Mouse (Mus musculus): ENCODE results near the gene Ssh2. TPM values are rescaled to one million over a fixed set of nuclear protein-coding genes. Genes with fewer than 3 reads are reported as not detected.

Gene Ssh2
- polyA plus RNA-seq, 1 experiment, result 0.47 TPM

DNA sequence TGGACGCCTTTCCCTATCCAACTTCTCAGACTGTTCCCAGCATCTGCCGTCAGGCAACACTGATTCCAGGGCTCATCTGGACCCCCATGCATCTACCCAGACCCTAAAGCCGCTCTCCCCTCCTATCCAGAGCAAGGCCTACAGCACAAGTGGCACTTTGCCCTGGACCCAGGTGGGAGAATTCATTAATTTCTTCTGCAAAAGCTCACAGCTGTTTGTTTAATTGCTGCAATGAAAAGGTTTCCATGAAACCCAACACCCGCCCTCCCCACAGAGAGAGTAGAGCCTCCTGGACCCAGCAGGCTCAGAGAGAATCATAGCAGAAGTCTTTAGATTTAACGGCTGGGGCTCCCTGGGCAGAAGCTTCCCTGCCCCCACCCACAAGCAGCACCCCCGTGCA is 269.1 kb downstream of the Ssh2 start:
- no peak overlapping the region for H3K4me3 ChIP-seq (replicated peaks)
- H3K27me3 ChIP-seq (ENCODE audit: control insufficient read depth), result peaks cover 28% of the 10 kb centered on the region
- peaks cover 2% of the 10 kb centered on the region; the same call in 1 of the 2 replicates for H3K9me3 ChIP-seq (ENCODE audit: control insufficient read depth, low read length)
- peaks cover 15% of the 10 kb centered on the region for H3K4me1 ChIP-seq (ENCODE audit: control insufficient read depth)
- H3K36me3 ChIP-seq (ENCODE audit: control insufficient read depth), result no peaks in the 10 kb centered on the region
- TF ChIP-seq GATA1 (IDR thresholded peaks at IDR 0.05; ENCODE audit: low read length), result no peak
- no peak for TF ChIP-seq TAL1 (IDR thresholded peaks at IDR 0.05; ENCODE audit: low read length)

- Histone ChIP-seq H3K4me1 (ENCODE audit: control insufficient read depth) (peaks cover 30% of the 10 kb centered on the region), H3K36me3 (ENCODE audit: control insufficient read depth) (no peaks in the 10 kb centered on the region), H3K9me3 (ENCODE audit: control insufficient read depth, low read length) (peaks cover 2% of the 10 kb centered on the region; the same call in 1 of the 2 replicates), H3K4me3 (replicated peaks) (no peak overlapping the region), H3K27me3 (ENCODE audit: control insufficient read depth) (peaks cover 44% of the 10 kb centered on the region)
- no peak for TF ChIP-seq GATA1 (IDR thresholded peaks at IDR 0.05; ENCODE audit: low read length)
- no peak for TF ChIP-seq TAL1 (IDR thresholded peaks at IDR 0.05; ENCODE audit: low read length)
These were observed 270.7 kb downstream of the Ssh2 start for GRCm38 (mm10) chr11:77486798-77487197.

- Histone ChIP-seq H3K4me3 (replicated peaks) (peak overlapping the region; percentile 64), H3K4me1 (ENCODE audit: control insufficient read depth) (peaks cover 46% of the 10 kb centered on the region), H3K9me3 (ENCODE audit: control insufficient read depth, low read length) (peaks cover 2% of the 10 kb centered on the region; the same call in 1 of the 2 replicates), H3K36me3 (ENCODE audit: control insufficient read depth) (no peaks in the 10 kb centered on the region), H3K27me3 (ENCODE audit: control insufficient read depth) (peaks cover 50% of the 10 kb centered on the region)
- TF ChIP-seq GATA1 (IDR thresholded peaks at IDR 0.05; ENCODE audit: low read length), result no peak
- no peak for TF ChIP-seq TAL1 (IDR thresholded peaks at IDR 0.05; ENCODE audit: low read length)
These were observed 272.9 kb downstream of the Ssh2 start for GRCm38 (mm10) chr11:77488771-77489581.

DNA sequence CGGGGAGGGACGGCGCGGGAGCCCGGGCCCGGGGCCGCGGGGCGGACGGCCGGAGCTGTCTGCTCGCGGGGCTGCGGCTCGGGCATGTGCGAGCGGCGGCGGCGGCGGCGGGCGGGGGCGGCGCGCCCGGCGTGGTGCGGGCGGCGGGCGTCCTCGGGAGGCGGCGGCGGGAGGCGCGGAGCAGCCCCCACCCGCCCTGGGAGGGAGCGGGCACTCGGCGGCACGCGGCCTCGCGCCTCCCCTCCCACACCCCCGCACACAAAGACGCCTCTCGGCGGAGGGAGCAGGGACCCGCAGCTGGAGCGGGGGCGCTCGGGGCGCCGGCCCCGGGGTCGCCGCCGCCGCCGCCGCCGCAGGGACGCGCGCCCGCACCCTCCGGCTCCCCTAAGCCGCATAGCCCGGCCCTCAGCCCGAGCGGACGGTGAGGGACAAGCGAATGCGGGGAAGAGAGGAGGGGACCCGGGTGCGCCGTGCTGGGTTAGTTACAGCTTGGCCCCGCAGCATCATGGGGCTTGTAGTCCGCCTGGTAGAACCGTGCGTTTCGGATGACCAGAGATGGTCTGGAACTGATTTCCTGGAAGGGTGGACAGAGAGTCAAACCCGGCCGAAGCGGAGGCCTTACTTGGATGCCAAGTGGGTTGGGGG is 273.6 kb downstream of the Ssh2 start, which contains the start of gene Ankrd13b:
TSS of gene Ankrd13b (minus strand) at position 88 of the 645 bp plus-strand sequence.
- Histone ChIP-seq H3K4me1 (ENCODE audit: control insufficient read depth) (peaks cover 54% of the 10 kb centered on the region), H3K27me3 (ENCODE audit: control insufficient read depth) (peaks cover 50% of the 10 kb centered on the region), H3K4me3 (replicated peaks) (peak within 1 kb of the TSS; percentile 64), H3K9me3 (ENCODE audit: control insufficient read depth, low read length) (peaks cover 2% of the 10 kb centered on the region; the same call in 1 of the 2 replicates), H3K36me3 (ENCODE audit: control insufficient read depth) (no peaks in the 10 kb centered on the region)
- TF ChIP-seq TAL1 (IDR thresholded peaks at IDR 0.05; ENCODE audit: low read length), result no peak
- no peak for TF ChIP-seq GATA1 (IDR thresholded peaks at IDR 0.05; ENCODE audit: low read length)

DNA sequence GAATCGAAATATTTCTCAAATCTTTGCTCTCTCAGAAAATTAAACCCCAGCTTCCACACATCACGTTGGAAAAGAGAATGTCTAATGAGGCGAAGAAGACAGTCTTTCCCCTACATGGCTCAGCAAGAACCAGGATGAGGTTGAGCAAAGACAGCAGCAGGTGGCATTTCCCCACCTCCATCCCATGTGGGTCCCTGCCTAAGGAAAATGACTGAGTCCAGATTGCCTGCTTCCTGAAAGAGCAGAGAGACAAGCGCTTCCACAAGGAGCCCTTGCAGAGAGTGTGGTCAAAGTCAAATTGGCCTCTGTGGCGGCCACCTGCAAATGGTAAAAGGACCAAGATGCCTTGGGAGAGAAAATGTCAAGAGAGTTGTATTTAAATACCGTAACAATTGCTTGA is 274.4 kb downstream of the Ssh2 start:
- TF ChIP-seq TAL1 (IDR thresholded peaks at IDR 0.05; ENCODE audit: low read length) (no peak), GATA1 (IDR thresholded peaks at IDR 0.05; ENCODE audit: low read length) (no peak)
- Histone ChIP-seq H3K9me3 (ENCODE audit: control insufficient read depth, low read length) (peaks cover 2% of the 10 kb centered on the region; the same call in 1 of the 2 replicates), H3K27me3 (ENCODE audit: control insufficient read depth) (peaks cover 50% of the 10 kb centered on the region), H3K36me3 (ENCODE audit: control insufficient read depth) (no peaks in the 10 kb centered on the region), H3K4me1 (ENCODE audit: control insufficient read depth) (peaks cover 60% of the 10 kb centered on the region), H3K4me3 (replicated peaks) (no peak overlapping the region)

GRCm38 (mm10) chr11:77491123-77491501 is 275.0 kb downstream of the Ssh2 start:
- Histone ChIP-seq H3K27me3 (ENCODE audit: control insufficient read depth) (peaks cover 50% of the 10 kb centered on the region), H3K36me3 (ENCODE audit: control insufficient read depth) (no peaks in the 10 kb centered on the region), H3K4me1 (ENCODE audit: control insufficient read depth) (peaks cover 64% of the 10 kb centered on the region), H3K9me3 (ENCODE audit: control insufficient read depth, low read length) (peaks cover 2% of the 10 kb centered on the region; the same call in 1 of the 2 replicates), H3K4me3 (replicated peaks) (peak overlapping the region; percentile 65)
- TF ChIP-seq GATA1 (IDR thresholded peaks at IDR 0.05; ENCODE audit: low read length), result no peak
- no peak for TF ChIP-seq TAL1 (IDR thresholded peaks at IDR 0.05; ENCODE audit: low read length)

- Histone ChIP-seq H3K36me3 (ENCODE audit: control insufficient read depth) (no peaks in the 10 kb centered on the region), H3K4me1 (ENCODE audit: control insufficient read depth) (peaks cover 66% of the 10 kb centered on the region), H3K4me3 (replicated peaks) (peak overlapping the region; percentile 65), H3K27me3 (ENCODE audit: control insufficient read depth) (peaks cover 50% of the 10 kb centered on the region), H3K9me3 (ENCODE audit: control insufficient read depth, low read length) (peaks cover 2% of the 10 kb centered on the region; the same call in 1 of the 2 replicates)
- no peak for TF ChIP-seq TAL1 (IDR thresholded peaks at IDR 0.05; ENCODE audit: low read length)
- TF ChIP-seq GATA1 (IDR thresholded peaks at IDR 0.05; ENCODE audit: low read length), result no peak
These were observed 275.6 kb downstream of the Ssh2 start for GRCm38 (mm10) chr11:77491502-77492291.

- peaks cover 73% of the 10 kb centered on the region for H3K4me1 ChIP-seq (ENCODE audit: control insufficient read depth)
- H3K36me3 ChIP-seq (ENCODE audit: control insufficient read depth), result peaks cover 4% of the 10 kb centered on the region; the same call in 1 of the 2 replicates
- H3K9me3 ChIP-seq (ENCODE audit: control insufficient read depth, low read length), result peaks cover 2% of the 10 kb centered on the region; the same call in 1 of the 2 replicates
- no peak for TF ChIP-seq GATA1 (IDR thresholded peaks at IDR 0.05; ENCODE audit: low read length)
- no peak for TF ChIP-seq TAL1 (IDR thresholded peaks at IDR 0.05; ENCODE audit: low read length)
- peaks cover 50% of the 10 kb centered on the region for H3K27me3 ChIP-seq (ENCODE audit: control insufficient read depth)
- H3K4me3 ChIP-seq (replicated peaks), result peak overlapping the region; percentile 65
These were observed 276.3 kb downstream of the Ssh2 start for GRCm38 (mm10) chr11:77492311-77492871.
